Mouse (Mus musculus) kidney, adult 11 months (tissue): ENCODE results near the gene Vmn1r209.
"Not testable (repeated sequence)": the region's sequence is repeated elsewhere in the genome, so short reads cannot be mapped to it uniquely, and the experiment has no call there.

Source experiments
- DNase-seq: peaks from one replicate; pipeline ENCODE4 v3.0.0; 2022

Vmn1r209 gene

GRCm38 (mm10) chr13:22809582-22809981 lies at the start of gene Vmn1r209:
Gene Vmn1r209, minus strand, starts transcription at chr13:22809682.
- DNase-seq = not testable (repeated sequence)

- no peak for DNase-seq
Observed at GRCm38 (mm10) chr13:22857461-22857860, 48.0 kb upstream of the Vmn1r209 start, which contains the start of gene Vmn1r211. Gene Vmn1r211, minus strand, starts transcription at chr13:22857561.

GRCm38 (mm10) chr13:22854760-22855159 lies 45.3 kb upstream of the Vmn1r209 start:
- DNase-seq = no peak

GRCm38 (mm10) chr13:22846798-22847197 lies 37.3 kb upstream of the Vmn1r209 start:
- DNase-seq = no peak

GRCm38 (mm10) chr13:22844304-22844703 lies 34.8 kb upstream of the Vmn1r209 start:
- not testable (repeated sequence) for DNase-seq

GRCm38 (mm10) chr13:22831248-22831647 lies 21.8 kb upstream of the Vmn1r209 start, which contains the start of gene Vmn1r210:
Gene Vmn1r210, minus strand, starts transcription at chr13:22831348.
- DNase-seq = no peak

- not testable (repeated sequence) for DNase-seq
Observed at GRCm38 (mm10) chr13:22829395-22829794, 19.9 kb upstream of the Vmn1r209 start.

- not testable (repeated sequence) for DNase-seq
Observed at GRCm38 (mm10) chr13:22821601-22822000, 12.1 kb upstream of the Vmn1r209 start.

- not testable (repeated sequence) for DNase-seq
Observed at GRCm38 (mm10) chr13:22788096-22788495, 21.4 kb downstream of the Vmn1r209 start.

- not testable (repeated sequence) for DNase-seq
Observed at GRCm38 (mm10) chr13:22784159-22784558, 25.3 kb downstream of the Vmn1r209 start.

GRCm38 (mm10) chr13:22777300-22777699 lies 32.2 kb downstream of the Vmn1r209 start, which contains the start of gene Vmn1r208:
Gene Vmn1r208, minus strand, starts transcription at chr13:22777400.
- DNase-seq = not testable (repeated sequence)

GRCm38 (mm10) chr13:22771592-22771991 lies 37.9 kb downstream of the Vmn1r209 start:
- not testable (repeated sequence) for DNase-seq
